Mouse (Mus musculus) liver, adult 2 months (tissue): ENCODE measurements around the gene Mical2.

Source experiments
- CTCF ChIP-seq: fragments of 200-500 bp; IDR thresholded peaks from 2 replicates; pipeline ENCODE4 v1.5.1; 2011; ENCODE audit warnings: low read depth, low read length, control low read depth
- POLR2A ChIP-seq: fragments of 200-500 bp; IDR thresholded peaks from 2 replicates; pipeline ENCODE4 v1.6.1; 2011; ENCODE audit warnings: low read length, control low read depth; ENCODE audit not compliant: insufficient read depth; ENCODE audit errors: extremely low read depth

GRCm38 (mm10) chr7:112234410-112234809, 8.8 kb downstream of the Mical2 start:
- no peak for TF ChIP-seq CTCF
- TF ChIP-seq POLR2A = no peak
